ENCODE assay signal across 11 mouse cellular contexts in genomic region chr4:134641711-134642516, GRCm38 (mm10).
DNase-seq lines count a peak whose midpoint lies in the region; ATAC-seq and TF ChIP-seq lines count a peak whose summit lies in the region.
"Had no signal": no experiment of that assay in that cellular context is flagged by ENCODE, and none has a peak within 500 bp of the region (broad histone marks: within the 10 kb centered on the region; RNA-seq: fewer than 3 reads in every experiment).

No protein-coding gene starts in this region.

- TF ChIP-seq CTCF in liver, postnatal 0 days (IDR thresholded peaks at IDR 0.05; ENCODE audit: low read depth): no peak

- peak; percentile 32 for ATAC-seq in neural tube, embryonic 13.5 days (ENCODE audit: low read depth)
- ATAC-seq in kidney, embryonic 14.5 days (ENCODE audit: low FRiP score, low TSS enrichment): no peak
- ATAC-seq in liver, postnatal 0 days: no peak

- no peaks in the 10 kb centered on the region for H3K27me3 ChIP-seq in neural tube, embryonic 13.5 days
- no peaks in the 10 kb centered on the region for H3K27me3 ChIP-seq in kidney, embryonic 14.5 days (ENCODE audit: control insufficient read depth, insufficient read depth, low read length)
- H3K27me3 ChIP-seq in liver, postnatal 0 days (ENCODE audit: insufficient read depth, low read length): no peaks in the 10 kb centered on the region

- H3K4me3 ChIP-seq in neural tube, embryonic 13.5 days: no peak overlapping the region
- H3K4me3 ChIP-seq in kidney, embryonic 14.5 days (ENCODE audit: low read length): no peak overlapping the region
- no peak overlapping the region for H3K4me3 ChIP-seq in liver, postnatal 0 days (ENCODE audit: low read depth, low read length)
- H3K4me3 ChIP-seq: hindbrain, embryonic 10.5 days had no signal

- H3K9me3 ChIP-seq in neural tube, embryonic 13.5 days: no peaks in the 10 kb centered on the region
- peaks cover 6% of the 10 kb centered on the region; the same call in 1 of the 2 replicates for H3K9me3 ChIP-seq in kidney, embryonic 14.5 days (ENCODE audit: control insufficient read depth, low read length)
- H3K9me3 ChIP-seq in liver, postnatal 0 days (ENCODE audit: low read length): no peaks in the 10 kb centered on the region
- H3K9me3 ChIP-seq: hindbrain, embryonic 10.5 days had no signal

- no peak overlapping the region for H3K4me2 ChIP-seq in neural tube, embryonic 13.5 days
- no peak overlapping the region for H3K4me2 ChIP-seq in kidney, embryonic 14.5 days (replicated peaks; ENCODE audit: low read depth, low read length)
- H3K4me2 ChIP-seq in liver, postnatal 0 days (ENCODE audit: low read depth, low read length): no peak overlapping the region

- 0 out of 2 replicates have a peak overlapping the region, but pooled peaks have one; percentile 44 for H3K9ac ChIP-seq in neural tube, embryonic 13.5 days
- H3K9ac ChIP-seq in kidney, embryonic 14.5 days (ENCODE audit: low read depth, low read length): no peak overlapping the region
- no peak overlapping the region for H3K9ac ChIP-seq in liver, postnatal 0 days (replicated peaks)

- 77% methylated on average over 30 of the region's 30 CpGs for WGBS in neural tube, embryonic 13.5 days
- 75% methylated on average over 30 of the region's 30 CpGs for WGBS in kidney, embryonic 14.5 days
- 74% methylated on average over 30 of the region's 30 CpGs for WGBS in liver, postnatal 0 days (ENCODE audit: insufficient replicate concordance)

- no peak overlapping the region for H3K27ac ChIP-seq in neural tube, embryonic 13.5 days (replicated peaks)
- H3K27ac ChIP-seq in kidney, embryonic 14.5 days (ENCODE audit: low read depth, low read length): no peak overlapping the region
- H3K27ac ChIP-seq in liver, postnatal 0 days (ENCODE audit: low read depth): no peak overlapping the region
- H3K27ac ChIP-seq: hindbrain, embryonic 10.5 days had no signal

- peaks cover 23% of the 10 kb centered on the region for H3K4me1 ChIP-seq in neural tube, embryonic 13.5 days (replicated peaks)
- no peaks in the 10 kb centered on the region for H3K4me1 ChIP-seq in kidney, embryonic 14.5 days (ENCODE audit: control insufficient read depth, insufficient read depth, low read length)
- no peaks in the 10 kb centered on the region for H3K4me1 ChIP-seq in liver, postnatal 0 days (ENCODE audit: insufficient read depth)

- TF ChIP-seq EP300 in liver, postnatal 0 days (IDR thresholded peaks at IDR 0.05; ENCODE audit: low read depth): no peak

- no peaks in the 10 kb centered on the region for H3K36me3 ChIP-seq in neural tube, embryonic 13.5 days
- H3K36me3 ChIP-seq in kidney, embryonic 14.5 days (ENCODE audit: control insufficient read depth, insufficient read depth, low read length): no peaks in the 10 kb centered on the region
- H3K36me3 ChIP-seq in liver, postnatal 0 days (replicated peaks; ENCODE audit: insufficient read depth, low read length): no peaks in the 10 kb centered on the region
- H3K36me3 ChIP-seq: hindbrain, embryonic 10.5 days had no signal

- intact Hi-C loops in left cerebral cortex, postnatal 25 days (cut with DNase I): loop anchor here (2.0 to 5.0 kb wide), 2 partner anchors 15 to 40 kb away; no protein-coding TSS in a partner anchor

- DNase-seq in cerebellum, adult 11-12 months: peak; percentile 47
- DNase-seq in cerebellum, adult 18-20 months: no peak
- DNase-seq in neural tube, embryonic 10.5 days (ENCODE audit: extremely low spot score, low spot score): no peak
- peak; percentile 64 to 84 for DNase-seq in left cerebral cortex, postnatal 25 days (ENCODE audit: low spot score in 2 of 2)
- peak; percentile 40 for DNase-seq in thymus, postnatal 25 days
- no peak for DNase-seq in liver, postnatal 0 days
- DNase-seq: gastrocnemius, postnatal 10 days; midbrain, embryonic 14.5 days had no signal

Comparison
In these comparisons a context has a peak if more than half of its experiments do, and no peak if none do; other contexts are left out.
1. DNase-seq: peak in cerebellum, adult 11-12 months (single experiment), left cerebral cortex, postnatal 25 days (2 of 2) and thymus, postnatal 25 days (single experiment); none in cerebellum, adult 18-20 months (0 of 2), neural tube, embryonic 10.5 days (single experiment) and liver, postnatal 0 days (single experiment).